Comparison of ENCODE assay signal across 9 mouse cellular contexts in genomic region chr9:61695381-61695791, GRCm38 (mm10).
DNase-seq lines count a peak whose midpoint lies in the region; ATAC-seq and TF ChIP-seq lines count a peak whose summit lies in the region.
"Had no signal": no experiment of that assay in that cellular context is flagged by ENCODE, and none has a peak within 500 bp of the region (broad histone marks: within the 10 kb centered on the region; RNA-seq: fewer than 3 reads in every experiment).

No protein-coding gene starts in this region.

- no peak overlapping the region for H3K4me3 ChIP-seq in neural tube, embryonic 14.5 days (ENCODE audit: low read depth, low read length)
- no peak overlapping the region for H3K4me3 ChIP-seq in embryonic fibroblast, embryonic 13.5 days (ENCODE audit: insufficient read depth, low read length)
- no peak overlapping the region for H3K4me3 ChIP-seq in small intestine, adult 2 months (ENCODE audit: low read depth, low read length)
- H3K4me3 ChIP-seq in heart, embryonic 11.5 days (ENCODE audit: low read depth, low read length) = no peak overlapping the region
- H3K4me3 ChIP-seq: embryonic facial prominence, embryonic 15.5 days had no signal

- TF ChIP-seq CTCF in embryonic fibroblast, embryonic 13.5 days (IDR thresholded peaks at IDR 0.05; ENCODE audit: borderline replicate concordance, insufficient read depth, low read length) = peak; percentile 35; the same call in 1 of the 2 replicates
- no peak for TF ChIP-seq CTCF in small intestine, adult 2 months (IDR thresholded peaks at IDR 0.05; ENCODE audit: extremely low read depth, insufficient read length, insufficient replicate concordance, low read depth, low read length)

- peak; percentile 6 for DNase-seq in gastrocnemius, adult 18-20 months (ENCODE audit: low spot score)
- no peak for DNase-seq in gastrocnemius, postnatal 4 days (ENCODE audit: low spot score in 2 of 2)
- DNase-seq in neural tube, embryonic 10.5 days (ENCODE audit: extremely low spot score, low spot score) = no peak
- DNase-seq in layer of hippocampus, adult 9-10 months (ENCODE audit: low spot score) = no peak

- H3K4me2 ChIP-seq in neural tube, embryonic 14.5 days (ENCODE audit: low read depth, low read length) = no peak overlapping the region
- no peak overlapping the region for H3K4me2 ChIP-seq in heart, embryonic 11.5 days
- H3K4me2 ChIP-seq: embryonic facial prominence, embryonic 15.5 days had no signal

- no peak for TF ChIP-seq POLR2A in embryonic fibroblast, embryonic 13.5 days (IDR thresholded peaks at IDR 0.05; ENCODE audit: low read depth, low read length)
- TF ChIP-seq POLR2A in small intestine, adult 2 months (IDR thresholded peaks at IDR 0.05; ENCODE audit: low read depth, low read length) = no peak

- H3K9ac ChIP-seq in neural tube, embryonic 14.5 days (replicated peaks; ENCODE audit: low read depth, low read length) = no peak overlapping the region
- H3K9ac ChIP-seq in heart, embryonic 11.5 days (ENCODE audit: low read depth, low read length) = no peak overlapping the region
- H3K9ac ChIP-seq: embryonic facial prominence, embryonic 15.5 days had no signal

- peak; percentile 11; the same call in 1 of the 2 replicates for ATAC-seq in neural tube, embryonic 14.5 days (ENCODE audit: low read depth)
- ATAC-seq in heart, embryonic 11.5 days (replicated peaks; ENCODE audit: insufficient number of reproducible peaks, low FRiP score, low TSS enrichment) = no peak

- H3K36me3 ChIP-seq in neural tube, embryonic 14.5 days (ENCODE audit: control insufficient read depth, insufficient read depth, low read length) = no peaks in the 10 kb centered on the region
- H3K36me3 ChIP-seq in small intestine, adult 2 months (ENCODE audit: control insufficient read depth, insufficient read depth, low read length) = no peaks in the 10 kb centered on the region
- H3K36me3 ChIP-seq in heart, embryonic 11.5 days (ENCODE audit: control insufficient read depth, insufficient read depth, low read length) = no peaks in the 10 kb centered on the region
- H3K36me3 ChIP-seq: embryonic facial prominence, embryonic 15.5 days had no signal

- 8% methylated on average over 9 of the region's 9 CpGs for WGBS in neural tube, embryonic 14.5 days
- WGBS in small intestine, adult 2 months = 9% methylated on average over 9 of the region's 9 CpGs
- 25% methylated on average over 9 of the region's 9 CpGs for WGBS in heart, embryonic 11.5 days (ENCODE audit: insufficient replicate concordance)

- H3K9me3 ChIP-seq in neural tube, embryonic 14.5 days (ENCODE audit: control insufficient read depth, low read length) = no peaks in the 10 kb centered on the region
- no peaks in the 10 kb centered on the region for H3K9me3 ChIP-seq in heart, embryonic 11.5 days (replicated peaks; ENCODE audit: control insufficient read depth, low read length)
- H3K9me3 ChIP-seq: embryonic facial prominence, embryonic 15.5 days had no signal

- H3K27ac ChIP-seq in neural tube, embryonic 14.5 days (ENCODE audit: low read depth, low read length) = no peak overlapping the region
- no peak overlapping the region for H3K27ac ChIP-seq in embryonic fibroblast, embryonic 13.5 days (ENCODE audit: insufficient read depth, low read length)
- H3K27ac ChIP-seq in small intestine, adult 2 months (ENCODE audit: insufficient read depth, low read depth, low read length) = peak overlapping the region; percentile 89
- no peak overlapping the region for H3K27ac ChIP-seq in heart, embryonic 11.5 days (ENCODE audit: low read depth, low read length)
- H3K27ac ChIP-seq: embryonic facial prominence, embryonic 15.5 days had no signal

- peaks cover 7% of the 10 kb centered on the region; the same call in 1 of the 2 replicates for H3K27me3 ChIP-seq in neural tube, embryonic 14.5 days (ENCODE audit: control insufficient read depth, insufficient read depth, low read length)
- no peaks in the 10 kb centered on the region for H3K27me3 ChIP-seq in small intestine, adult 2 months (ENCODE audit: control insufficient read depth, insufficient read depth, low read length)
- H3K27me3 ChIP-seq in heart, embryonic 11.5 days (ENCODE audit: control insufficient read depth, insufficient read depth, low read length) = peaks cover 34% of the 10 kb centered on the region

- H3K4me1 ChIP-seq in neural tube, embryonic 14.5 days (ENCODE audit: control insufficient read depth, insufficient read depth, low read length) = 0 out of 2 replicates have a peak, but pooled peaks cover 2% of the 10 kb centered on the region
- H3K4me1 ChIP-seq in embryonic fibroblast, embryonic 13.5 days (ENCODE audit: control insufficient read depth, insufficient read depth, low read length) = 0 out of 2 replicates have a peak, but pooled peaks cover 7% of the 10 kb centered on the region
- peaks cover 34% of the 10 kb centered on the region; the same call in 1 of the 2 replicates for H3K4me1 ChIP-seq in small intestine, adult 2 months (ENCODE audit: control insufficient read depth, insufficient read depth, insufficient read length, low read length)
- no peaks in the 10 kb centered on the region for H3K4me1 ChIP-seq in heart, embryonic 11.5 days (ENCODE audit: control insufficient read depth, insufficient read depth, low read length)
